Mouse (Mus musculus): ENCODE data around the gene Ntn4.

Ntn4 gene

DNA sequence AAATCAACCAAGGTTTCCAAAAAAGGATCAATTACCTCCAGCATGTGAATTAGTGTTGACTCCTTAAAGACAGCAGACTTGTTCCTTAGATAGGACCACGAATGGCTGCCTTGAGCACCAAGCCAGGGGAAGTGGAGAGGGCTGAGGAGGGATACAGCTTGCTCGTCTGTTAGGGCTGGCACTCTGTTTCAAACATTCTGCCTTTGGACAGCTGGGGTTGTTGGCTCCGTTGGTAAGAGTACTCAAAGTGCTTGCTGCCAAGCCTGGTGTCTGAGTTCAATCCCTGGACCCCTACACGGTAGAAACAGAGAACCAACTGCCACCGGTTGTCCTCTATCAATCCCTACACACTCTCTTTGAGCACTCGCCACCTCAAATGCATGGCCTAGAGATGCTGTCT, 90.0 kb downstream of the Ntn4 start:
- DNase-seq (ENCODE audit: low spot score) = no peak

DNA sequence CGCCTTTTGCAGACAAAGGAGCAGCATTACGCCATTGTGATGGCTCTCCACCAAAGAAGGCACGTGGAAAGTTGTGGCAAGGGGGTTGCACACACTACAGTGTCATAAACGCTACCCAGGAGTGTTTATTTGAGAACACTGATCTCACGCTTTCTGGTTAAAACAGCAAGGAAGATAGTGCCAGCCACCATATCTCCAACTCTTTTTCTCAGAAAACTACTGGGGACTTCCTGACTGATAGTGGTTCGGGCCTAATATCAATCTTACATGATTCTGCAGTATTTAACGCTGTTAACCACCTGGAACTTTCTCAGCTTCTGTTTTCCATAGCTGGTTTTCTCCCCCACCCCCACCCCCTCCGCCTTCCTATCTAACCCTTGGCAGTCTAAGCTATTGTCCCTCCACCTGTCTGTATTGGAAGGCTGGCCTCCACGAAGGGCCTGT, 90.8 kb downstream of the Ntn4 start:
- DNase-seq (ENCODE audit: low spot score) = no peak

DNA sequence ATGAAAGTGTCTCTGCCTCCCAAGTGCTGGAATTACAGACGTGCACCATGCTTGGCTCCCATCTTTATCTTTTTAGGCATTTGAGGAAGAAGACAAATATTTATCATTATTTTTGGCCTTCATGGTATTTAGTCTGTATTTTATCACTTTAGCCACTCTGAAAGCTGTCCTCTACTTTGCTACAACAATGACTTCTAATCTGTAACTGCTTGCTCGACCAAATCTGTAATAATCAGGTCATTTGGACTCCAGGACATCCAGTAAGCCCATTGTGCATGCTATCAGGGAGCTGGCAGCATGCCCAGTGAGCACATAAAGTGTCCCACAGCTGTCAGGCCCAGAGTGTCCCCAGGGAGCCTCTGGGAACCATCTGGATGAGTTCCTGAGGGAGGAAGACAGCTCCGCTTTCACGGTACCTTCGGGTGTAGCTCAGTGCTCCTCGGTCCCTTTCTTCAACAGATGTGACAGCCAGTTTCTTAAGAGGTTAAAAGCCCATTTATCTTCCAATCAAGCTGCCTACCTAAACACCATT, 95.7 kb downstream of the Ntn4 start:
- DNase-seq (ENCODE audit: low spot score) = peak; percentile 14

DNA sequence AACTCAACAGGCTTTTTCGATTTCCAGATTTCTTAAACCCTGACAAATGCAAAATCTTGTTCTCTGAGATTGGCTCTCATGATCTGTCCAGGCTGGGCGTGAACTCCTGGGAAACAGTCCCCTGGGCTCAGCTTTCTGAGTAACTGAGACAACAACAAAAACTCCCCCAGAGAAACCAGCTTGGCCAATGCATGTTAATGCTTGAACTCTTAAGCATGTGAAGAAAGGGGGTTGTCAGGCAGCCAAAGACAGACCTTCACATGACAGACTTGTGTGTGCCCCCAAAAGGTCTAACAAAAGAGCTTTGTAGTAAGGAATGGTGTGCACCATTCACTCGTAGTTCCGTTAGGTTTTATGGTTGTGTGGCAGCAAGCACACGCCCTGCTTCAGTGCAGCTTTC, 96.6 kb downstream of the Ntn4 start:
- no peak for DNase-seq (ENCODE audit: low spot score)

DNA sequence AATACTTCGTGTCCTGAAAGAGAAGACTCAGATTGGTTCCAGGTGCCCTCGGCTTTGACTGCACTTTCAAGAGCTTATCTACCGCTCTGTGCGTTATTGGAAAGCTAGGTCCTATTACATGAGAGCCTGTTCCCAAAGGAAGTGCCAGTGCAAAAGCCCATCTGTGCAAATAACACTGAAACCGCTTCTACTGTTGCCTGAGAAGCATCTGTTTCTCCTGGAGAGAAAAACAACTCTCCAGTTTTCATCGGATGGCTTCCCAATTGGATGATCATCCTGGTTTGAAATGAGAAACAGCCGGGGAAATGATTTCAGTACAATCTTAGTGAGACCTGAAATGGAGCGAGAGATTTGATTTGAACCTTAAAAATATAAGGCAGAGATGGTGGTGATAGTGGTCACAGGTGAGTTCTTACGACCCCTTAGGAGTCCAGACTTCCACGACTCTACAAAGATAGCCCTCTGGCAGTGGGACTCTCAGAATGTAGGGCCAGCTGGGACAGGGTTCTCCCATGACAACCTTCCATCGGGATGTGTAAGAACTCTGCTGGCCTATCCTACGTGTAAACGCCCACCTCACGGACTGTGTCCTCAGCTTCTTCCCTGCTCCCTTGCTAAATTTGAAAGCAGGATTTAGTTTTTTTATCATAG, 101.1 kb downstream of the Ntn4 start:
- DNase-seq (ENCODE audit: low spot score) = no peak

DNA sequence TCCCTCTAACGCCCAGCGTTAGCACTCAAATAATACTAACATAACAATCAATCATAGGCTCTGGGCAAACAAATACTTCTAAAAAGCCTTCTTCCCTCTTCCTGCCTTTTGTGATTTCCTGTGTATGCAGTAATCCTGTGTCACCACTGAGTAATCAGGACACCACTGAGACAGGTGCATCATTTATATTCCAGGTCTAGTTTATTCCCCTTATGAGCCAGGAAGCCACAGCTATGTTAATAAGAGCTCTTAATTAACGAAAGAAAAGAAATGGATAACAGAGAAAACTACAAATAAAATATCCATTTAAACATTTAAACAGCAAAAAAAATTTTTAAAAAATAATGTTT, 101.6 kb downstream of the Ntn4 start:
- DNase-seq (ENCODE audit: low spot score) = no peak

DNA sequence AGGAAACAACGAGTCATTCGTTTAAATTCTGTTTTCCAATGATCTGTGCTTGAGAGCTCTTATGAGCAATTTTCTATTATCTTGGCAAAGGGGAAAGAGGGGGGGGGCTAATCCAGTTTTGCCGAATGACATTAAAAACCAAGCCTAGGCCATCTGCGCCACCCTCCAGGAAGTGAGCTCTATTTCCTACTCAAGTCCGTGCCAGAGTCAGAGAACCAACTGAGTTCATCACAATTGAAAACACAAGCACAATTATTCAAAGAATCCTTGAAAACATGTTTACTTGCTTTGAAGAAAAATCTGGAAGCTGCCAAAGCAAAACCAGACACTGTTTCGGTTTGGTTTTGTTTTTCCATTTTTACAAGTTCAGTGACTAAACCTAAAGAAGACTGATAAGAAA, 102.1 kb downstream of the Ntn4 start:
- DNase-seq (ENCODE audit: low spot score) = no peak

DNA sequence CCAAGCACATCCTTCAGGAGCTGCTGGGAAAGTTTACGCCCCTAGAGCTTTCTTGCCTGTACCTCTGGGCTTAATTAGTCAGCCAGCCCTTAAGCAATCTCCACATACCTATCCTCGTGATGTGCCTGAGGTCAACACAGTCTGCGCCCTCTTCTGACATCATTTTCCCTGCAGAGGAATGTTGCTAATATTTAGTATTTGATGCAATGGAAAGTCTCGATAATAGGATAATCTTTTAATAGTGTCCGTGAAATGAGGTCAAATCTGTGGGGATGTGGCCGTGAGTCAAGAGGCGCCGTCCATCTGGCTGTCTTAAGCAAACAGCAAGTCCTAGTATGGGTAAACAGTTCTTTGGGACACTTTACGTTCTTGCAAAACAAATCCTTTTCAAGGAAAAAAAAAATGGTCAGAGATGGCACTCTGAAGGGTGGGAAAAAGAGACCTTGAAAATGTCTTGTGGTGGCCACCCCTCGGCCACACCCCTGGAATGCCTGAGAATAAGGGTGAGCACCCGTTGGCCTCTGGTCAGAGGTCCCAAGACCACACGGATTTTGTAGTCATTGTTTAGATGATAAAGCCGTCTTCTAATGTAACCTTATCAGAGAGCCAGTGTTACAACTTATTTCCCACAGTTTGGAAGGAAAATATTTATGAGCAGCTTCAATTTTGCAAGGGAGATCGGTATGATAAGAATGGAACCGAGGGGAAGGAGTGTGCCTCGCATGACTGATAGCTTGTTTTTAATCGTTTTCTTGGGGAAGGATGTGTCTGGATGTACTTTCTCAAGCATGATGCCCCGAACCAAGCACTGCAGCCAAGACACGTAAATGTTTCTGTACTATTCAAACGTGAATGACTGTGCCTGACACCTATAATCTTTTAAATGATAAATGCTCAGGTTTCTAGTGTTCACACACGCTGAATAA, 109.0 kb downstream of the Ntn4 start:
- DNase-seq (ENCODE audit: low spot score) = peak; percentile 17

DNA sequence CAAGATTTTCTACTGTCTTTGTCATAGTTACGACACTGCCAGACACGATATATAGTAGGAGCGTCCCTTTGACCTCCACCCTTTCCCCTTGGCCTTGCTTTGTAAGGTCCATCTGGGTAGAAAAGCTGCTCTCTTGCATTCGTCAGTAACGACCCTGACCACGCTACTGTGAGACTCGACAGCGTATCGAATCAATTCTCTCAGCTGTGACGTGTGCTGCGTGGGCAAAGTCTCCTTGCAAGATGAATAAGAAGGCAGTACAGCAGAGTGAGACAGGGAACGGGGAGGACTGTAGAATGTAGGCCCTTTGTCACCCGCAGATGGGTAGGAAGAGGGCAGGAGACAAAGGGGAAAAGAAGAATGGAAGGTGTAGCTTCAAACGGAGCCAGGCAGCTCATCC, 110.8 kb downstream of the Ntn4 start:
- DNase-seq (ENCODE audit: low spot score) = no peak

DNA sequence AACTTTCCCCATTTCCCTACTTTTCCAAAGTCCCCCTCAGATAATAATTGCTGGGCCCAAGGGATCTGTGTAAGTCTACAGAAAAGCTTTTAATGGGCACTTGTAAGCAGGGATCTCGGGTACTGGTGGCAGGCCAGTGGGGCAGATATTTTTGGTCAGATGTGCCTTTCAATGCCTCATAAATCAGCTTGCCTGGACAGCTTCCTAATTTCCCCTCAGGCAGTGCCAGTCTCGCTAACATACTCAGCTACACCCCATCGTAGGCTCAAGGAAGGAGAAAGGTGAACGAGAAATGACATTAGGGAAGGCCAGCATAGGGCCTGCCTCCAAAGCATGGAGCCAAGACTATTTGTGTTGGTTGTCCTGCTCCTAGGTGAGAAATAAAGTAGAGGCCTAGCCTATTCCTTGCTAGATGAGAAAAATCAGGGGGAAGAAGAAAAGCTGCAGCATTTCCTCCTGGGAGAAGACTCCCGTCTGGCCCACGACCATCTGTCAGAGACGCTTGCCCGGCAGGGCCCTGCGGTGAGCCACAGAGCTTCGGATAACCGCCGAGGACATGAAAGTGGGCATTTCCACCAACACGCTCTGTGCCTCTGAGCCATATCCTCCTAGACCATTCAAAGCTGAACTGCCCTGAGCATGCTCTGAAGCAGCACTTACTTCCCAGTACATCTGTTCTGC, 113.4 kb downstream of the Ntn4 start:
- DNase-seq (ENCODE audit: low spot score) = no peak

DNA sequence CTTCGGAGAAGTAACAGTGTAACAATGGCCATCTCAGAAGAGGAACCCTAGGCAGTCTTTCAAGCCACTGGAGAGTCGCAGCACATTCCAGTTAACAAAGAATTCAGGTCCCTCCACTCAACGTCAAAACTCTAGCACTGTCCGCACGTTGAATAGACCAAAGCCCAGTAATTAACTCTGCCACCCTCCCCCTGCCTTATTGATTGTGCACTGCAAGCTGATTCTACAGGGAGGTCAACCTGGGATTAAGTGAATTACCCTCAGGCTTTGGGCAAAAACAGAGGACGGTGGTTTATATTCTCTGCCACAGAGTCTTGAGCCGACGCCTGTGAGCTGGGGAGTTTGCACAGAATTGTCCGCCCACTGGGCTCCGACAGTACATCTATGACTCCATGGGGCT, 115.7 kb downstream of the Ntn4 start:
- no peak for DNase-seq (ENCODE audit: low spot score)

DNA sequence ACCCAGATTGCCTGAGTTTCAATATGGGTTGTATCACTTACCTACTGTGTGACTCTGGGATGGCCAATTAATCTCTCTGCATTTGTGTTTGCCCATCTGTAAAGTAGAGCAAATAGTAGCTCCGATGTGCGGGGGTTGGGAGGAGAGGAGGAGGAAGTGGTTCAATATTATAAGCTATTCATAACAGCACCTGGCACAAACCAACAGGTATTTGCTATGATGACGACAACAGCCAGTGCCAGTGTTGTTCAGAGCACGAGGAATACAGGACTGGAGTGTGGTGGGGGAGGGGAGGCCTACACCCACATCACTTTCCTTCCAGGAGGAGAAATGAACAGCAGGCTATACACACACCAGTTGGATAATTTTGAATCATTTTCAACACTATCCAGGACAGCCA, 119.2 kb downstream of the Ntn4 start:
- DNase-seq (ENCODE audit: low spot score) = no peak

DNA sequence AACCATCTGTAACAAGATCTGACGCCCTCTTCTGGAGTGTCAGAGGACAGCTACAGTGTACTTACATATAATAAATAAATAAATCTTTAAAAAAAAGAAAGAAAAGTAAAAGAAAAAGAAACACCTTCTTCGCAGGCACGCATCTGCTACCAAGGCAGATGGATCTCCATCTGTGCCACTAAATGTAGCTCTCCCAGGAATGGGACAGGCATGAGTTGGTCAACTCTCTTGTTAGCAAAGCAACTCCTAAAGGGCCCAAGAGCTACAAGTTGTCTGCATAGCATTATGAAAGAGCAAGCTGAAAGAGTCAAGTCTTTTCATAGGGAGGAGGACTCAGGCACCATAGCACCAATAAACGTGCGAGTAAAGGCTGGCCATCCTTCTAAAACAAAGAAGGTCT, 119.9 kb downstream of the Ntn4 start:
- no peak for DNase-seq (ENCODE audit: low spot score)

DNA sequence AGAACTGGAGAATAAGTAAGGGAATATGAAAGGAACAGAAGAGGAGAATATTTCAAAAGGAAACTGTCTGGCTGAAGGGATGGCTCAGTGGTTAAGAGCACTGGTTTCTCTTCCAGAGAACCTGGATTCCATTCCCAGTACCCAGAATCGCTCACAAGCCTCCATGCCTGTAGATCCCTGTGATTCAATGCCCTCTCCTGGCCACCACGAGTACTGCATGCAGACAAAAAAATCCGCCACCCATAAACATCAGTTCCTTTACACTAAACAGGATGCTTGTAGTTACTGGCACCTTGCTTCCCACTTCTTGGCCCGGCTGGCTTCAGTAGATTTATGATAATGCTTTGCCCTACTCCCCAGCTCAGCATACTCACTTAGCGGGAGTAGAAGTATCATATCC, 122.6 kb downstream of the Ntn4 start:
- no peak for DNase-seq (ENCODE audit: low spot score)

DNA sequence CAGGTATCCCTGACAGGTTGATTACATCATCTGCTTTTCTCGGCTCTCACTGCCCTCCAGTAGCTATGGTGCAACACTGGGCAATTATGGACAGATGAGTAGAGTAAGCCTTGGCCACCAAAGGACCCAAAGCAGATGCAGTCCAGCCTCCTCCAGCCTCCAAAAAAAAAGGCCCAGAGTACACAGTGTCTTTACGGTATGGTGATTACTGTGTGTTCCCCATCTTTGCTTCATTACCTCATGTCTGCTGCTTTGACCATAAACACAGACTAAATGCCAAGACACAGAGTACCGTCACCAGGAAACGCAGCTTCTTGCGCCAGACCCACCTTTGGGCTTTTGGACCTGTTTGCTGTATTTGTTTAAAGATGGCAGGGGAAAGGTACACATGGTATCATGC, 125.7 kb downstream of the Ntn4 start:
- DNase-seq (ENCODE audit: low spot score) = no peak

DNA sequence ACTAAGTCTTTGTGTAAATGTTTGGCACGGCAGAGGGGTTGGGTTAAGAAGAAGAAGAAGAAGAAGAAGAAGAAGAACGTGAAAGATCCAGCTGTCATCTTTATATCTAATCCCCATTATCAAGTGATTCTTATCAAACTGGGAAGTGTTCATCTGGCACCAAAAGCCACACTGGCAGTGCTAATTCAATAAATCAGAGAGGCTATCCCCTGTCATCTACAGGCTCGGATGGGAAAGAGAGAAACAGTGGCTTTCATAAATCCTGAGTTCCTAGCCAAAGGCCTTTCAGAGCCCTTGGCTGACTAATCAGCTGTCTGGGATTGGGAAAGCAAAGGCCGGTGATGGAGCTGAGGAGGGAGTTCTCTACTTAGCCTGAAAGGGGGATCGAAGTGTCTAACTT, 126.8 kb downstream of the Ntn4 start:
- DNase-seq (ENCODE audit: low spot score) = no peak

DNA sequence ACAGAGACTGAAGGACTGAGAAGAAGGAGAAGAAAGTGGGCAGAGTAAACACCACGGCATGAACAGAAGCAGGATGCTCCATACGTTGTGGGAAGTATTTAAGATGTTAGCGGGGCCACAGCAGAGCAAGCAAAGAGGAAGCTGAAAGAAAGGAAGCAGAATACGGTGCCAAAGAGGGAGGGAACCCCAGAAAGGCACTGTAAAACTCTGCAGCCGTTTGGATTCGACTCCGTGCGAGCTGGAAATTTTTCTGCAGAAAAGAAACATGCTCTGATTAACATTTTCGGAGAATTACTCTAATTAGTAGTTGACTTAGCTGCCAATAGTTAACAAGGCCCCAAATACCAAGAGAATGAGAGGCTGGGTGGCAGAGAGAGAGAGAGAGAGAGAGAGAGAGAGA, 127.7 kb downstream of the Ntn4 start:
- no peak for DNase-seq (ENCODE audit: low spot score)

DNA sequence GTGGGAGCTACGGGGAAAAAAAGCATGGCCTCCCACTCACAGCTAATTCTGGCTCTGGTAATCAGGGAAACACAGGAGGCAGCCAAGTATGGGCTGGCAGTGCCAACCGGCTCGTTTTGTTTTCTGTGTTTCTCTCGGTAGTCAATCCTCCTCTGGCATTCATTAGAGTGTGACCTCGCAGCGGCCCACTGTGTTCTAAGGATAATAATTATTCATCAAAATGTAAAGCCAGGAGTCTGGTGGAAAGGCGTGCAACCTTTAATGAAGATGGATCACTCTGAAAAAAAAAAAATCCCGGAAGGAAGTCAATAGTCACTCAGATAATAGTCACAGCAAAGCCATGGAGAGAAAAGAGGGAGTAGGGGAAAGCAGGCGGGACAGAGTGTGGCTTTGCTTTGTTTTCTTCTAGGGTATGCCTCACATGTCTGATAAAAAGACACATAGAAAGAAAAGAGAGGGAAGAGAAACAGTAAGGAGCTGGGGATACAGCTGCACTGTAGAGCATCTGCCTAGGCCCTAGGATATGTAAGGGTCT, 131.5 kb downstream of the Ntn4 start:
- DNase-seq (ENCODE audit: low spot score) = peak; percentile 44

DNA sequence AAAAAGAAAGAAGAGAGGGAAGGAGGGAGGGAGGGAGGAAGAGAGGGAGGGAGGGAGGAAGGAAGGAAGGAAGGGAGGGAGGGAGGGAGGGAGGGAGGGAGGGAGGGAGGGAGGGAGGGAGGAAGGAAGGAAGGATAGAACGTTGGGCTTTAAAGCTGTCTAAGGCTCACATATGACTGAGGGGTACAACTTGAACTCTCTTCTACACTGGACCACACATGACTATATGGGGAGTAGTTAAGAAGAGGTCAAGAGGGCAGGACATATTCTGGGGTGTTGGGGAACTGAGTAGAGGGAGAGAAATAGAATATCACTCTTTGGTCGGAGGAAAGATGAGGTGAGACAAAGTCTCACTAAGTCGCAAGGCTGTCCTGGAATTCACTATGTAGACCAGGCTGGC, 132.0 kb downstream of the Ntn4 start:
- no peak for DNase-seq (ENCODE audit: low spot score)

DNA sequence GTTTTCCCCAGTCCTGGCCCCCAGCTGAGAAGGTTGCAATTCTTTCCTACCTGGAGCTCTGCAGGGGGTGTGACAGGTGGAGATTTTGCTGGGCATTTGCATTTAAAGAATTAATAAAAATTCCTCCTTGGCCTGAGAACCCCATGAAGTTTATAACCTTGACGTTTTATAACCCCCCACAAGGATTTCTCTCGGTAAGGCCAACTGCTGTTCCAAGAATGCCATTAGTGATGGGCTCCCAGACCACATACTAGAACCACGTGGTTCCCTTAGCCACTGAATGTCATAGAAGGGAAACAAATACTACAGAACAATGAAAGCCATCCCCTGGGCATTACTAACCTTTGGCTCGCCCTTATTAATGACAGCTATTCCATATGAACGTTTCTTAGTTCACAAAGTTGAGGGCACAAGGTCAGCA, 136.3 kb downstream of the Ntn4 start:
- DNase-seq (ENCODE audit: low spot score) = no peak

DNA sequence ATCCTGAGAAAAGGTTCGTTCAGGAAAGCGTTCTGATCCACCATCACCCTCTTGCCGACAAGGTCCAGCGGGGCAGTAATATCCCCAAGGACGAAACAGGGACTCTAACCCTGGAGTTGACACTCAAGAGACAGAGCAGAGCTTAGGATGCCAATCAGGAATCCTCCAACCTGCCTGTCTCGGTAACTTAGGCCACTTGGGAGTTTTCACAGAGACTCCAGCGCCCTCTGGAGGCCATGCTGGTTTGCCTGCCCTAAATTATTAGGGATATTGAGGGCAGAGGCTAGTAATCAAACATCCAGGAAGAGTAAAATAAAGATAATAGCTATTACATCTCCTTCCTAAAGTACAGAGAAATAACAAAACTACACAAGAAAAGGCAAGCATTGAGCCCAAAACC, 136.9 kb downstream of the Ntn4 start:
- DNase-seq (ENCODE audit: low spot score) = peak; percentile 18

DNA sequence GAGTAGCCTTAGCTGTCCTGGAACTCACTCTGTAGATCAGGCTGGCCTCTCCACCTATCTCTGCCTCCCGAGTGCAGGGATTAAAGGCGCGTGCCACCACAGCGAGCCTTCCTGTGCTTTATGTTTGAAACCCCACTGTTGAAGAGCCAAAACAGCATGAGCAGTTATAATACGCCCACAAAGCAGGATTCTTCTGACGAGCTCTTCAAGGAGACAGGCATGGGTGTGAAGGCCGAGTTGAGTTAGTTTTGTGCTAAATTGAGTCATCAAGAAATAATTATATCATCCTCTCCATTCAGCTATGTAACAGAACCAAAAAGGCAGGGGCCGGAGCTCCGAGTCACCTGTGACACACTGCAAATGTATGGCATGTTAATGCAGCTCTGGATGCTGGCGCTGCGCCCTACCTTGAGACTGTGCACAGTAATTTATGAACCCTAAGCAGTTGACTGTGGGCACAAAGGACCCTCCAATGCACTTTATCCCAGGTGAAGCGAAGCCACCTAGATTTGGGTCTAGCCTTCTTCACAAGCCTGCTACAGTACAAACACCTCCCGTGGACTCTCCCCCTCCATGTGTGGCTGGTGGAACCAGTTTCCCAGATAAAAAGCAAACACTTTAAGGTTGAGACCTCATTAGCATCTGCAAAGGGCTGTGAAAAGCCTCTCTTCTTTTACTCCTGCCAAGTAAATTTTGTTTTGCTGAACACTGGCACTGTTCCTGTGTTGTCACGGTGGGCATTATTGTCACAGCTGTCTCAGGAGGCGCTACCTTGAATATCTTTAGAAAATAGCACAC, 142.9 kb downstream of the Ntn4 start:
- no peak for DNase-seq (ENCODE audit: low spot score)
